Mouse (Mus musculus) MEL (cell line): Measurements from ENCODE around the gene Sapcd1.

Experiments
- CTCF ChIP-seq, 3 experiments: IDR thresholded peaks in 2 of 3; conservative IDR thresholded peaks in 1 of 3; 2 replicates each; pipeline ENCODE4 v1.5.1; 2011 to 2012; ENCODE audit warnings: low read length in 3 of 3, low read depth in 2 of 3, mild to moderate bottlenecking in 2 of 3, improper control_type of control experiment in 1 of 3, inconsistent platforms in 1 of 3, mixed read lengths in 1 of 3, moderate library complexity in 1 of 3; ENCODE audit not compliant: control insufficient read depth in 1 of 3, insufficient read depth in 1 of 3, poor library complexity in 1 of 3, severe bottlenecking in 1 of 3
- ELF1 ChIP-seq: IDR thresholded peaks from 2 replicates; pipeline ENCODE4 v1.6.1; 2014; ENCODE audit warnings: low read depth, mild to moderate bottlenecking, inconsistent platforms, low read length, improper control_type of control experiment, moderate library complexity
- GABPA ChIP-seq: IDR thresholded peaks from 2 replicates; pipeline ENCODE4 v1.6.1; 2012; ENCODE audit warnings: low read depth, mild to moderate bottlenecking, inconsistent platforms, low read length, improper control_type of control experiment, moderate library complexity
- POLR2A ChIP-seq, 2 experiments: IDR thresholded peaks; 2 replicates each; pipeline ENCODE4 v1.6.1; 2011 to 2012; ENCODE audit warnings: low read length in 2 of 2, mild to moderate bottlenecking in 2 of 2, control low read depth in 1 of 2, improper control_type of control experiment in 1 of 2, low read depth in 1 of 2, moderate library complexity in 1 of 2; ENCODE audit not compliant: control insufficient read depth in 1 of 2, insufficient read depth in 1 of 2, poor library complexity in 1 of 2
- TAL1 ChIP-seq: IDR thresholded peaks from 2 replicates; pipeline ENCODE4 v1.6.1; 2012; ENCODE audit warnings: mild to moderate bottlenecking, inconsistent platforms, low read length, moderate library complexity, mixed read lengths
- ZNF384 ChIP-seq: IDR thresholded peaks from 2 replicates; pipeline ENCODE4 v1.6.1; 2012; ENCODE audit warnings: low read depth, mild to moderate bottlenecking, inconsistent platforms, low read length, improper control_type of control experiment

DNA sequence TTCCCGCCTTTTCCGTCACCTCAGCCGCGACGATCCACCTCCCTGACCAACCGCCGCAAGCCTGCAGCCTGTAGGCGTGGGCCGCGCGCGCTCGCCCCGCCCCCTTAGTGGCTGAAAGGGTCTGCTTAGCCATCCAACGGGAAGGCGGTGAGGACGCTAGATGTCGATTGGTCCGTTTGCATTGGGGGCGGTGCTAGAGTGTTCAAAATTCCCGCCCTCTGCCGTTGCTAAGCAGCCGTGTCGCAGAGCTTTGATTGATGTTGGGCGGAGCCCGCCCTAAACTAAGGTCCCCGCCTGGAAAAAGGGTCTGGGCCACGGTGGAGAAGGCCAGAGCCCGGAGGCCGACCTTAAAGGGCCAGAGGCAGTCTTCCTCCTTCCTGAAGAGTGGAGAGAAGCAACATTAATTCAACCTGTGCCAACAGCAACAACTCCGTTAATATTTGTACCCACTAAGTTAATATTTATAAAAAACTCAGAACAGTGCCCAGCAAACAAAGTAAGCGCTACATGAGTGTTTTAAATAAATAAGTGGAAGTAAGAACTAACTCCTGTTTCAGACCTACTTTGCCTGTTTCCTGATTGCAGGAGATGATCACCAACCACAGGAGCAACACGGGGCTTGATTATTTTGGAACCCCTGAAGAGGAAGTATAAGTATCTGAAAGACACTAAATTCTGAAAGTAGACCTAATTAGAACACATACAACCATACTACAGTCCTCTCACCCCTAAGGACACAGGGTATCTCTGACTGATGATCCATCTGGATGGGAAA lies 19.1 kb upstream of the Sapcd1 start, which contains the start of gene Msh5:
- TF ChIP-seq ZNF384 (no peak; the same call in 1 of the 2 replicates), GABPA (no peak), CTCF (IDR thresholded peaks at IDR 0.05 in 2 of 3, conservative IDR thresholded peaks at IDR 0.05 in 1 of 3; ENCODE audit: control insufficient read depth in 1 of 3, insufficient read depth in 1 of 3, low read depth in 2 of 3, low read length in 3 of 3, poor library complexity in 1 of 3, severe bottlenecking in 1 of 3) (no peak), TAL1 (peak; percentile 8; the same call in 1 of the 2 replicates), POLR2A (IDR thresholded peaks at IDR 0.05; ENCODE audit: control insufficient read depth in 1 of 2, insufficient read depth in 1 of 2, low read depth in 1 of 2, low read length in 2 of 2, poor library complexity in 1 of 2) (peak in 1 of 2 experiments; percentile 56; a peak in 1 of 4 replicates), ELF1 (no peak)
